Mouse (Mus musculus): ENCODE results near the gene Enkd1. TPM values are rescaled to one million over a fixed set of nuclear protein-coding genes. Genes with fewer than 3 reads are reported as not detected.

Enkd1 gene
- total and polyA plus RNA-seq, 2 experiments from 2014 or later = 9.8 to 15.4 TPM

DNA sequence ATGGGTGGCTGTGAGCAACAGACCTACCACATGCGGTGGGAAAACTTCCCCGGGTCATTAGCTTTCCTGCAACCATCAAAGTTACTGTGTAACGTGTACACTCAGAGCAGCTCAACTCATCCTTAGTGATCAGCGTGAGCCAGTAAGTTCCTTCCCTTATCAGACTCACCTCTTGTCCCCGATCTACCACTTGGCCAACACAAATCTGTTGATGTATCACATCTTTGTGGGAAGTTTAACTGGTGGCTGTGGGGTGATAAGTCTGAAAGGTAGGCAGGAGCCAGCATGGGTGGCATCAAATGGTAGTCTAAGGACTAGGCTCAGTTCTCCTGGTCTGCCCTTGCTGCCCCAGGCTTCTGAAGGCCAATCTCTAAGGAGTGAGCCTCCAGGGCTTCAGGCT lies 24.2 kb upstream of the Enkd1 start:
- WGBS = 93% methylated on average over 5 of the region's 5 CpGs
- TF ChIP-seq CTCF (IDR thresholded peaks at IDR 0.05) = no peak
- no peak for ATAC-seq (ENCODE audit: low FRiP score)
- H3K4me3 ChIP-seq (ENCODE audit: low read depth, low read length) = no peak overlapping the region
- DNase-seq (ENCODE audit: low spot score) = no peak
- H3K4me2 ChIP-seq (ENCODE audit: low read depth, low read length, poor library complexity, severe bottlenecking) = no peak overlapping the region
- H3K9me3 ChIP-seq (ENCODE audit: low read length) = no peaks in the 10 kb centered on the region
- H3K36me3 ChIP-seq (ENCODE audit: insufficient read depth, low read length) = peaks cover 14% of the 10 kb centered on the region
- no peak overlapping the region for H3K27ac ChIP-seq (ENCODE audit: low read depth, low read length)
- H3K27me3 ChIP-seq (ENCODE audit: insufficient read depth, low read length) = no peaks in the 10 kb centered on the region
- H3K4me1 ChIP-seq (ENCODE audit: insufficient read depth, low read length) = no peaks in the 10 kb centered on the region
- H3K9ac ChIP-seq (replicated peaks; ENCODE audit: low read length, poor library complexity, severe bottlenecking) = no peak overlapping the region

DNA sequence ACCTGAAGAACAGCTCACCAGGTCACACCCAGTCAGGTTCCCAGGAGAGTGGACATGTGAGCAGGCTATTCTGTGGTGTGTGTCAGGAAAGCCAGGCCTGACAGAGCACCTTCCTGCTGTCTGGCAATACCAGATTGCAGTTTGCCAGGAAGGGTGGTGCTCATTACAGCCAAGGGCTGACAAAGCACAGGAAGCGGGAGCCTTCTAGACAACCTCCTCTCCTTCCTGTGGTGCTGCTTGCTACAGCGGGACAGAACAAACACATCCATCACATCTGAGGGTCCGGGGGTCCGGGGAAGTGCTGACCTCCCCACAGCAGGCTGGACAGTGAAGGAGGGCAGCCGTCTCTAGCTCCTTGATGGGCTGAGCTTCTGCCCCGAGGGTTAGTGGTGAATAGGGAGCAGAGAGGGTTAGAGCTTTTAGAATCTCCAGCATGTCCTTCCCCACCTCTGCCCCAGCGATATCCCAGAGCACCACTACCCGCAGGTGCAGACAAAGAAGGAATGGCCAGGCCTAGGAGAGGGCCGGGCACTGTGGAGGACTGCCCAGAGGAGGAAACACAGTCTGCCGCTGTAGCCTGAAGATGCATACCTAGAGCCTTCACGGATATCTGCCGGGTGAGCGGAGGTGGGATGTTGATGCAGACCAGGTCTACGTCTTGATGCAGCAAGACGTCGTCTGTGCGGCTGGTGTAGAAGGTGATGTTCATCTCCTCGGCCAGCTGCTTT lies 19.6 kb upstream of the Enkd1 start:
- Histone ChIP-seq H3K4me1 (ENCODE audit: insufficient read depth, low read length) (no peaks in the 10 kb centered on the region), H3K4me2 (ENCODE audit: low read depth, low read length, poor library complexity, severe bottlenecking) (no peak overlapping the region), H3K36me3 (ENCODE audit: insufficient read depth, low read length) (peaks cover 33% of the 10 kb centered on the region), H3K27me3 (ENCODE audit: insufficient read depth, low read length) (no peaks in the 10 kb centered on the region), H3K9me3 (ENCODE audit: low read length) (no peaks in the 10 kb centered on the region), H3K4me3 (ENCODE audit: low read depth, low read length) (no peak overlapping the region), H3K9ac (replicated peaks; ENCODE audit: low read length, poor library complexity, severe bottlenecking) (no peak overlapping the region), H3K27ac (ENCODE audit: low read depth, low read length) (0 out of 2 replicates have a peak overlapping the region, but pooled peaks have one; percentile 3)
- no peak for TF ChIP-seq CTCF (IDR thresholded peaks at IDR 0.05)
- DNase-seq (ENCODE audit: low spot score) (no peak), ATAC-seq (ENCODE audit: low FRiP score) (no peak)
- WGBS = 90% methylated on average over 18 of the region's 18 CpGs

DNA sequence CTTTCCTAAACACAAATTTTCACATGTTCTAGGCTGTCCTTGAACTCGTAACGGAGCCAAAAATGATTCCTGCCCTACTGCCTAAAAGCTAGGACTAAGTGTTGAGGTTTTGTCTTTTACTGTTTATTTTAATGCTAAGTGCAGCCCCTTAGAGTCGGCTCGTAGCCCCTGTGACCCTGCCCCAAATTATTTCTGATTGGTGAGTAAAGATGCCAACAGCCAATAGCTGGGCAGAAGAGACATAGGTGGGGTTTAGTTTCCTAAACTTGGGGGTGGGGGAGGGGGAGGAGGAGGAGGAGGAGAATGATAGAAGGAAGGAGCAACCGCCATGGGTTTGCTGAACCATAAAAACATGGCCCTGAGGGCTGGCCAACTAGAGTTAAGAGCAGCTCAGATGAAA lies 17.7 kb upstream of the Enkd1 start:
- H3K4me1 ChIP-seq (ENCODE audit: insufficient read depth, low read length) = no peaks in the 10 kb centered on the region
- no peaks in the 10 kb centered on the region for H3K27me3 ChIP-seq (ENCODE audit: insufficient read depth, low read length)
- ATAC-seq (ENCODE audit: low FRiP score) = no peak
- no peak overlapping the region for H3K4me2 ChIP-seq (ENCODE audit: low read depth, low read length, poor library complexity, severe bottlenecking)
- WGBS = 87% methylated on average over 5 of the region's 5 CpGs
- no peak overlapping the region for H3K4me3 ChIP-seq (ENCODE audit: low read depth, low read length)
- H3K9me3 ChIP-seq (ENCODE audit: low read length) = no peaks in the 10 kb centered on the region
- no peak overlapping the region for H3K9ac ChIP-seq (replicated peaks; ENCODE audit: low read length, poor library complexity, severe bottlenecking)
- peaks cover 30% of the 10 kb centered on the region for H3K36me3 ChIP-seq (ENCODE audit: insufficient read depth, low read length)
- DNase-seq (ENCODE audit: low spot score) = no peak
- no peak overlapping the region for H3K27ac ChIP-seq (ENCODE audit: low read depth, low read length)
- no peak for TF ChIP-seq CTCF (IDR thresholded peaks at IDR 0.05)

DNA sequence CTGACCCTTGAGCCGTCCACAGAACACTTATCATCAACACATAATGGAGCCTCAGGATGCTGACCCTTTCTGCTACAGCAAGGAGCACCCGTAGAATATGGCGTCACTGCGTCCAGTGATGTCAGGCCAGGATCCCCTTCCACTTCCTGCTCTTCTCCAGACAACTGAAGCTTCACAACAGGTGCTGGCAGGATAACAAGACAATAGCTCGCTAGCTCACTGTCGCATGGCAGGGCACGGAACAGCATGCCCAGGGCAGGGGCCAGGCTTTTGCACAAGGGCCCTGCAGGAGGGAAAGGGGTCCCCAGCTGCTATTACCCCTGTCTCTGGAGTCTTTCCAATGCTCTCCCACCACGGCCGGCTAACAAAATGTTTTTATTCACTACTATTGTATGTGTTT lies 14.9 kb upstream of the Enkd1 start:
- peaks cover 26% of the 10 kb centered on the region for H3K36me3 ChIP-seq (ENCODE audit: insufficient read depth, low read length)
- DNase-seq (ENCODE audit: low spot score) (no peak), ATAC-seq (ENCODE audit: low FRiP score) (no peak)
- no peaks in the 10 kb centered on the region for H3K27me3 ChIP-seq (ENCODE audit: insufficient read depth, low read length)
- no peak overlapping the region for H3K4me2 ChIP-seq (ENCODE audit: low read depth, low read length, poor library complexity, severe bottlenecking)
- H3K9me3 ChIP-seq (ENCODE audit: low read length) = no peaks in the 10 kb centered on the region
- TF ChIP-seq CTCF (IDR thresholded peaks at IDR 0.05) = no peak
- WGBS = 94% methylated on average over 9 of the region's 9 CpGs
- H3K4me3 ChIP-seq (ENCODE audit: low read depth, low read length) = no peak overlapping the region
- no peak overlapping the region for H3K27ac ChIP-seq (ENCODE audit: low read depth, low read length)
- H3K4me1 ChIP-seq (ENCODE audit: insufficient read depth, low read length) = no peaks in the 10 kb centered on the region
- H3K9ac ChIP-seq (replicated peaks; ENCODE audit: low read length, poor library complexity, severe bottlenecking) = no peak overlapping the region

DNA sequence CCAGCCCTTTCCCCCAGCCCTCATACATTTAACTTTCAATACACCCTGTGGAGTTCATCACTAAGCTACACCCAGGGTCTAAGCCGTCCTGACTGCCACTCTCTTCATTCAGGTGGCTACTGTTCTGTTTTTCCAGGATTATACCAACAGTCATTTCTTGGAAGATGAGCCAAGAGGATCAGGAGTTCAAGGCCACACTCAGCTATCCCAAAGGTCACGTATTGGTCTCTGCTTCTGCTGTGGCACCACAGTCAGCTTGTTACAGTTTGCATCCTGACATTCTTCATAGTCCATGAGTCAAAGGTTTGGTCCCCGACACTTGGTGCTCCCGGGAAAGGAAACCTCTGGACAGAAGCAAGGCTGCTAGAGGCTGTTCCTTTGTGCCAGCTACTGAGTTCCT lies 11.6 kb upstream of the Enkd1 start:
- H3K36me3 ChIP-seq (ENCODE audit: insufficient read depth, low read length) = peaks cover 17% of the 10 kb centered on the region
- TF ChIP-seq CTCF (IDR thresholded peaks at IDR 0.05) = no peak
- no peak overlapping the region for H3K4me2 ChIP-seq (ENCODE audit: low read depth, low read length, poor library complexity, severe bottlenecking)
- 91% methylated on average over 4 of the region's 4 CpGs for WGBS
- no peak overlapping the region for H3K4me3 ChIP-seq (ENCODE audit: low read depth, low read length)
- no peaks in the 10 kb centered on the region for H3K9me3 ChIP-seq (ENCODE audit: low read length)
- DNase-seq (ENCODE audit: low spot score) = no peak
- no peak overlapping the region for H3K27ac ChIP-seq (ENCODE audit: low read depth, low read length)
- no peak for ATAC-seq (ENCODE audit: low FRiP score)
- no peaks in the 10 kb centered on the region for H3K27me3 ChIP-seq (ENCODE audit: insufficient read depth, low read length)
- H3K9ac ChIP-seq (replicated peaks; ENCODE audit: low read length, poor library complexity, severe bottlenecking) = no peak overlapping the region
- H3K4me1 ChIP-seq (ENCODE audit: insufficient read depth, low read length) = no peaks in the 10 kb centered on the region

DNA sequence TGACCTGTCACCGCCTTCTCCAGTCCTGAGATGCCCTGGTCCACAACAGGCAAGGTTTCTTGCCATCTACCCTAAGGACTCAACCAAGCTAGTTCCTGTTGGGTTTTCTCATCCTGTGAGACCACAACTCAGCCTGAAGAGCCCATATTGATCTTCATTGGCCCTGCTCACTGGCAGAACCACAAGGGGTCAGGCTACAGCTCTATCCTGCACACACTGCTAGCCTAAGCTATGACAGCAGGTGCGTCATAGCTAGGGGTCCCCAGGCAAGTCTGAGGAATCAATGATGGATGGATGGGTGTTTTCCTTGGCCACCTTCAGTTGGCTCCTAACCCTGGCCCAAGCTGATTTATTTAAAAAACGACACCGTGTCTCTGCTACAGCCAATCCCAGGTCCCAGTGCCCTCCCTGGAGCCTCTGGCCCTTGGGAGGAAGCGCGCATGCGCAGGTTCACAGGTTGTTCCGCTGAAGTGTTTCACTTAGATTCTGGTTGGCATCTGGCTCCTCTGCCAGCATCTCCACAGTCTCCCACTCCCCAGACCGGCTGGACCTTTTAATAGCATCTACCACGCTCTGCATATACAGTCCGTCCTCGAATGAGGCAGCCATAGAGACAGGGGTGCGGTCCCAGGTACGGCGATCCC lies 8.4 kb upstream of the Enkd1 start:
- Histone ChIP-seq H3K36me3 (ENCODE audit: insufficient read depth, low read length) (peaks cover 10% of the 10 kb centered on the region), H3K9ac (replicated peaks; ENCODE audit: low read length, poor library complexity, severe bottlenecking) (no peak overlapping the region), H3K4me1 (ENCODE audit: insufficient read depth, low read length) (no peaks in the 10 kb centered on the region), H3K4me3 (ENCODE audit: low read depth, low read length) (no peak overlapping the region), H3K9me3 (ENCODE audit: low read length) (no peaks in the 10 kb centered on the region), H3K27me3 (ENCODE audit: insufficient read depth, low read length) (no peaks in the 10 kb centered on the region), H3K4me2 (ENCODE audit: low read depth, low read length, poor library complexity, severe bottlenecking) (no peak overlapping the region), H3K27ac (ENCODE audit: low read depth, low read length) (no peak overlapping the region)
- ATAC-seq (ENCODE audit: low FRiP score) = no peak
- WGBS = 95% methylated on average over 15 of the region's 15 CpGs
- TF ChIP-seq CTCF (IDR thresholded peaks at IDR 0.05) = peak; percentile 29
- DNase-seq (ENCODE audit: low spot score) = no peak

Data from midbrain, postnatal 0 days (tissue).